Mouse (Mus musculus) hindbrain, embryonic 10.5 days (tissue): Measurements from ENCODE around the gene Lmo7. TPM values are rescaled to one million over a fixed set of nuclear protein-coding genes. Genes with fewer than 3 reads are reported as not detected.

Source experiments
- DNase-seq: peaks from one replicate; pipeline ENCODE4 v3.0.0-alpha.2; 2017; ENCODE audit warnings: low spot score
- H3K27ac ChIP-seq: fragments of 300-500 bp; sonication (generic); 2 replicates; pipeline ENCODE4 v1.5.1; 2016; ENCODE audit warnings: mild to moderate bottlenecking, moderate library complexity
- H3K27me3 ChIP-seq: fragments of 300-500 bp; sonication (generic); 2 replicates; pipeline ENCODE4 v1.6.1; 2016; ENCODE audit warnings: mild to moderate bottlenecking; ENCODE audit not compliant: poor library complexity, insufficient read depth, severe bottlenecking
- H3K36me3 ChIP-seq: fragments of 300-500 bp; sonication (generic); 2 replicates; pipeline ENCODE4 v1.6.1; 2016; ENCODE audit warnings: mild to moderate bottlenecking, moderate library complexity
- H3K4me1 ChIP-seq: fragments of 300-500 bp; sonication (generic); replicated peaks from 2 replicates; pipeline ENCODE4 v1.6.1; 2016; ENCODE audit warnings: mild to moderate bottlenecking
- H3K4me3 ChIP-seq: fragments of 300-500 bp; sonication (generic); 2 replicates; pipeline ENCODE4 v1.5.1; 2016; ENCODE audit warnings: mild to moderate bottlenecking, moderate library complexity
- H3K9me3 ChIP-seq: fragments of 300-500 bp; sonication (generic); 2 replicates; pipeline ENCODE4 v1.6.1; 2016; ENCODE audit warnings: mild to moderate bottlenecking, moderate library complexity
- WGBS: fragments of 180-500 bp; shearing (Covaris S2); methylation state at CpG from one replicate; pipeline ENCODE4 v1.1.7; 2016; 5-methylcytosine and 5-hydroxymethylcytosine counted together
- polyA plus RNA-seq: library from polyadenylated mRNA; unstranded; fragments of >200 nt; fragmentation: Nextera tagmentation; extraction: Ambion mirVana; gene quantifications from 2 replicates; pipeline ENCODE4 v1.2.1, GENCODE M21; 2016

Gene Lmo7
- polyA plus RNA-seq, 1 experiment from 2014 or later, result 1.8 TPM

DNA sequence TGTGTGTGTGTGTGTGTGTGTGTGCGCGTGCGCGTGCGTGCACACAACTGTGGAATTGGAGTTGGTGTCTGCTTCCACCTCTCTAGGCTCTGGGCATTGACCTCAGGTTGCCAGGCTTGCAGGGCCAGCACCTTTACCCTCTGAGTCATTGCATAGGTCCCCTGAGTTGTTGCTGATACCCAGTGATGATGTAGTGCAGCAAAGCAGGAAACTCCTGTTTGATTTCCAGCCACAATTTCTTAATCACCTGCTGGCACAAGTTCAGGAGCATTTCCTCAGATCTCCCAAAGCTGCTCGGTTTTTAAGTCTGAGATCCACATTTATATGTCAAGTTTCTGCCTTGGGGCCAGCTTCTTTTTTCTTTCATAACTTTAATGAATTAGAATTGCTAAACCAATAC, 92.6 kb downstream of the Lmo7 start:
- Histone ChIP-seq H3K9me3 (no peaks in the 10 kb centered on the region), H3K36me3 (no peaks in the 10 kb centered on the region), H3K27ac (no peak overlapping the region), H3K27me3 (no peaks in the 10 kb centered on the region), H3K4me1 (peaks cover 4% of the 10 kb centered on the region; the same call in 1 of the 2 replicates), H3K4me3 (no peak overlapping the region)
- DNase-seq, result no peak
- 87% methylated on average over 6 of the region's 6 CpGs for WGBS

DNA sequence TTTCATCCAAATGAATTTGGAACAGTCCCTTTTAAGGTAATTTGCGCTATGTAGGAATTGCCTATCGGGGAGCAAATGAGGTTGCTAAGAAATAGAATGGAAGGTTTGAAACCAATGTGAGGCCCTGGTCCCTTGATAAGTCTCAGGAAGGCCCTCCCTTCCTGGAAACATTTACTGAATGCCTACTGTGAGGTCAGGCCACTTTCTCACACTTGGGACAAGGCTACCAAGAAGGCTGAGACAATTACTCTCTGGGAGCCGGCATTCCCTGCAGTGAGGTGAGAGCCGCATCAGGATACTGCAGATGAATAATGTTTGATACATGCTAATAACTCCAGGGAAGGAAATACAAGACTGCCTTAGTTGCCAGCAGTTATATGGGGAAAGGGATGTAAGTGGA, 93.1 kb downstream of the Lmo7 start:
- Histone ChIP-seq H3K9me3 (no peaks in the 10 kb centered on the region), H3K36me3 (no peaks in the 10 kb centered on the region), H3K4me1 (peaks cover 4% of the 10 kb centered on the region; the same call in 1 of the 2 replicates), H3K27ac (no peak overlapping the region), H3K4me3 (no peak overlapping the region), H3K27me3 (no peaks in the 10 kb centered on the region)
- WGBS, result 61% methylated on average over 4 of the region's 4 CpGs
- DNase-seq, result no peak

DNA sequence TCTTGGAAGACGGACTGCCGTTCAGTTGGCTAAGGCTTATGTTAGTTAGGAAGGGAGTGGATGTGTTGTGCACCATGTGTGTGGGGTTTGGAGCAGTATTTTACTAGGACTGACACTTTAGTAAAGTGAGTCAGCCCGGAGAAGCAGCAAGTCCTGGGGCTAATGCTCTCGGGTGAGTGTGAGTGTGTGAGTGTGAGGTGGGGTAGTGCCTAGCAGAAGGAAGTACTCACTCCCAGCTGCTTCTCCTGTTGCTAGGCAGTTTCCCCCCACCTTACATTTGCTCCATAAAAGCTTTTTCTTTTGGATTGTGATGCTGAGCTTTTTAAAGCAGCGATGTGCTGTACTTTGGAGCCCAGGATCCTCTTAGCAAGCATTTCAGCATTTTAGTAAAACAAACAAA, 99.9 kb downstream of the Lmo7 start:
- Histone ChIP-seq H3K27me3 (no peaks in the 10 kb centered on the region), H3K4me1 (peaks cover 6% of the 10 kb centered on the region; the same call in 1 of the 2 replicates), H3K4me3 (no peak overlapping the region), H3K36me3 (no peaks in the 10 kb centered on the region), H3K9me3 (no peaks in the 10 kb centered on the region), H3K27ac (no peak overlapping the region)
- WGBS, result 84% methylated on average over 5 of the region's 5 CpGs
- DNase-seq, result no peak

DNA sequence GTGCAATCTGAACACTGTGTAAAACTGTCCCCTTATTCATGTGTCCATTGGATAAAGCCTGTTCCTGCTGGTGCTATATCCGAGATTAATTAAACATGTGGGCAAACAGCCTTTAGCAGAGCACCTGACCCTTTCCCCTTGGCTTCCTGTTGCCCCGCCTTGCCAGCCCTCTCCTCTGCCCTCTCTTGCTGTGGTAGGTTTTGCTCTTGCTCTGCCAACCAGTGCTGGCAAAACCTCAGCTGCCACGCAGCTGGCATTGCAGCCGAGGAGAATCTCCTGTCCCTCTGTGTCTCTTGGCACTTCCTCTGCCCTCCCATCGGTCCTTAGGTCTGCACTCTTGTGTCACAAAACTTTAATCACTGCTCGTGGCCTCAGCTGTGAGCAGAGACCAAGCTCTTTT, 100.4 kb downstream of the Lmo7 start:
- Histone ChIP-seq H3K9me3 (no peaks in the 10 kb centered on the region), H3K36me3 (no peaks in the 10 kb centered on the region), H3K4me3 (no peak overlapping the region), H3K4me1 (peaks cover 6% of the 10 kb centered on the region; the same call in 1 of the 2 replicates), H3K27me3 (no peaks in the 10 kb centered on the region), H3K27ac (no peak overlapping the region)
- WGBS, result 70% methylated on average over 6 of the region's 6 CpGs
- no peak for DNase-seq

DNA sequence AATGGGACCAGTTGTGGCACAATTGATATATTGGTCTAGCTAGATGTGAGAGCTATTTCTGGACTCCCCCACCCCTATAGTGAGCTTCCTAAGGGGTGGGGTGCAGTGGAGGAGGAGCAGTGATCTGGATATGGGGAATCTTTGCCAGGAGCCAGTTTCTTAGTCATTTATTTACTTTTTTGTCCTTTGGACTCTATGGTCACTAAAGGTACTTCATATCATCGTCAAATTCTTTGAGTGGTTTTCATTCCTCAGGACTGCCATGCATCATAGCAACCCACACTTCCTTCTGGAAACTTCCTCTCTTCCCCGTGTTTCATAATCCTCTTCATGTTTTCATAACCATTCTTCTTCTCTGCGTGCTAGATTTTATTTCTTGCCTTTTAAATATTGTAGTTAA, 104.4 kb downstream of the Lmo7 start:
- 87% methylated on average over 3 of the region's 3 CpGs for WGBS
- no peaks in the 10 kb centered on the region for H3K36me3 ChIP-seq
- no peaks in the 10 kb centered on the region for H3K27me3 ChIP-seq
- H3K9me3 ChIP-seq, result no peaks in the 10 kb centered on the region
- no peak overlapping the region for H3K4me3 ChIP-seq
- H3K27ac ChIP-seq, result no peak overlapping the region
- H3K4me1 ChIP-seq, result peaks cover 6% of the 10 kb centered on the region; the same call in 1 of the 2 replicates
- no peak for DNase-seq

DNA sequence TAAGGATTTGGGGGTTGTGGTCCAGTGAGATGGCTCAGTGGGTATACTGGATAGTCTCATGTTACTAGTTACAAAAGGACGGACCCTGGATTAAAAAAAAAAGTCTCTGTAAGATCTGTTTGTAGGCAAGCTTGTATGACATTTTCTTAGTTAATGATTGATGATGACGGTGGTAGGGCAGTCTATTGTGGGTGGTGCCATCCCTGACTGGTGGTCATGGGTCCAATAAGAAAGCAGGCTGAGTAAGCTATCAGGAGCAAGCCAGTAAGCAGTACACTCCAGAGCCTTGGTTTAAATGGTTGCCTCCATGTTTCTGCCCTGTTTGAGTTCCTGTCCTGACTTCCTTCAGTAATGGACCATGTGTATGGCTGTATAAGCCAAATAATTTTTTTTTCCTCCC, 106.6 kb downstream of the Lmo7 start:
- Histone ChIP-seq H3K9me3 (no peaks in the 10 kb centered on the region), H3K36me3 (no peaks in the 10 kb centered on the region), H3K27me3 (no peaks in the 10 kb centered on the region), H3K4me3 (no peak overlapping the region), H3K27ac (no peak overlapping the region), H3K4me1 (no peaks in the 10 kb centered on the region)
- no peak for DNase-seq
- WGBS, result 86% methylated on average over 2 of the region's 2 CpGs

DNA sequence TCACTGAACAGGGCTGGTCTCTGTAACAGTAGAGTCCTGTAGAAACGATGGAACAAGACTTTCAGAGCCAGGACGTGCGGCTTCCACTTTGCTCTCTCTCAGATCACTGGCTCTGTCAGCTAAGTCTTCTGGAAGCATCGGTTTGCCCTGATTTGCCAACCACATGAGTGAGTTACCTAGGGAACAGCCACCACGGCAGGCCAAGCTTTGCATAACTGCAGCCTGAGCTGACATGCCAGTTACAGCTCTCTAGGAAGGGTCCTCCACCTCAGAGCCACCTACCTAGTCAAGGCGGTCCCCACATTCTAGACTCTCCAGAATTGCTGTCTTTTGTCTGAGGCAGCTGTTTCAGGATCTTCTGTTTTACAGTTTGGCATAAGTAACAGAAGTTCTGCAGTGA, 107.4 kb downstream of the Lmo7 start:
- Histone ChIP-seq H3K4me3 (no peak overlapping the region), H3K36me3 (no peaks in the 10 kb centered on the region), H3K27ac (no peak overlapping the region), H3K27me3 (no peaks in the 10 kb centered on the region), H3K4me1 (no peaks in the 10 kb centered on the region), H3K9me3 (no peaks in the 10 kb centered on the region)
- 82% methylated on average over 6 of the region's 6 CpGs for WGBS
- no peak for DNase-seq

DNA sequence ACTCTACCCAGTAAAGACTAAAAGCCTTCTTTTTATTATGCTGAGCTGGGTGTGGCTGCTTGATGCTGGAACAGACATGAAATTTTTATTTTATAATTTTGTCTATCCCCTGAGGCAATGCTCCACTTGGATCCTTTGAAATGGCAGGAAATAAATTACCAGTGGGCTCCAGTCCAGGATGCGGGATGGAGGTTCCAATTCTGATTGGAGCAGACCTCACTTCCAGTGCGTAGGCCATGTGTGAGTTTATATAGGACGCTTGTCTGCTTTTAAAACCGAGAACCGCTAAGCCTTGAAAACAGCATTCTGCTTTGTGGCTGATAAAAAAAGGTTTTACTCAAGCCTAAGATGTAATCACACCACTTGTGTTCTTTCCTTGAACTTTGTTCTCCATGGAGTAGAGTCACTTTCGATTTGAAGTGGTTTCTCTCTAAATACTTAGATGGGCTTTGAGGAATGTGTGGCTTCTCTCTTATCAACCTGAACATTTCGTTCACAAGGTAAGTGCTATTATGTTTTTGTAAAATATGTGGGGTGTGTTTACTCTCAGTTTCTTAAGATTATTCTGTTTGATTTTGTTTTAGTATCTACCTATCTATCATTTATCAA, 108.6 kb downstream of the Lmo7 start:
- Histone ChIP-seq H3K4me3 (no peak overlapping the region), H3K27me3 (no peaks in the 10 kb centered on the region), H3K9me3 (no peaks in the 10 kb centered on the region), H3K4me1 (no peaks in the 10 kb centered on the region), H3K27ac (no peak overlapping the region), H3K36me3 (no peaks in the 10 kb centered on the region)
- WGBS, result 92% methylated on average over 7 of the region's 7 CpGs
- no peak for DNase-seq

DNA sequence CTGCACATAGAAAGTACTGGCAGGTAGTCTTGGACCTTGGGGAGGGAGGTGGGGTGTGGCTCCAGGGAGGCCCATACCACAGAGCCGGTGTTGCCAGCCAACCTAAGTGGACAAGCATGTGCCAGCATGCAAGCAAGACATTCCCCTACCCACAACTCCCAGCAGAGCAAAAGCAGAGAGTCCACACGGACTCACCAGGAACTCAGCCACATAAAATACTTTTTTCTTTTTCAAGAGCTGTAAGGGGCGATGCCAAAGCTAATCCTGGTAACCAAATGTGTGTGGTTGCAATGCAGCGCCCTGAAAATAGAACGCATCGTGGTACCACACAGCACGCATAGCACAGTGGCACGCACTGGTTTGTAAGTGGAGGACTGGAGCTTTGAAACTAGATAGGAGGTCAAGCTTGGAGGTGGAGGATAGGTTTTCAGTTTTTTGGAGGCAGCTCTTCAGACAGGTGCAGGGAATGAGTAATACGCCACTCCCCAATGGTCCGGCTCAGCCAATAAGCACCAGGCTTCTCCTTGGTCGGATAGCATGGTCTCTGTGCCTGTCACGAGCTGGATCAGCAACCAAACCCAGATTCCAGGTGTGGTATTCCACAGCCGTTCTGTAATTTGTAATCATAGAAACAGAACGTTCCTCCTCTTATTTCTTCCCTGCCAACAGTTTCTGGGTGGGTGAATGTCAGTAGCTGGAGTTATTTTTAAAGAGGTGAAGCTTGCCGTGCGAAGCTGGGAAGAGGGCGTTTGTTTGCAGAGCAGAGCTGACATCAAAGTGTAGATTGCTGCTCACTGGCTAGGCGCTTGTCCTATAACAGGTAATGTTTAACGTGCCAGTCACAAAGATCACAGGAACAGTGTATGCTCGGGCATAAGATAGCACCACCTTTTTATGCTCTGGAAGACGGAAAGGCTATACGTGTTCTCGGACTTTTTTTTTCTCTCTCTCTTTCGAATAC, 110.3 kb downstream of the Lmo7 start:
- no peaks in the 10 kb centered on the region for H3K27me3 ChIP-seq
- 83% methylated on average over 24 of the region's 24 CpGs for WGBS
- H3K9me3 ChIP-seq, result no peaks in the 10 kb centered on the region
- no peaks in the 10 kb centered on the region for H3K36me3 ChIP-seq
- no peak for DNase-seq
- H3K4me1 ChIP-seq, result 0 out of 2 replicates have a peak, but pooled peaks cover 3% of the 10 kb centered on the region
- H3K27ac ChIP-seq, result no peak overlapping the region
- H3K4me3 ChIP-seq, result no peak overlapping the region

DNA sequence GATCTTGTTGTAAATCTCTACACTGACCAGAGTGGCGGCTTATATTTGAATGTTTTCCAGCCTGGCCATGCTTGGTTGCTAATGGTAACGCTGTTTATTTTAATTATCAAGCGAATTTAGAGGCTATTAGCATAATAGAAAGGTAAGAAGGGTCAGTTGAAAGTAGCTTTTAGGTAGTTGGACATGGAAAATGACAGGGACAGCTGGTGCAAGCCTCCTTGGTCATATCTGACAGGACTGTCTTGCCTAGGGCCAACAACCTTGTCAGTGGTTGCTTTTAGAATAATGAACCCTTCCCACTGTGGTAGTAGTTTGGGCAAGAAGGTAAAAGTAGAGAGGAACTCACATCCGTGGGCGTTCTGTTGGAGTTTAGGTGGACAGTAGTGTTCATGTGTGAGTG, 111.5 kb downstream of the Lmo7 start:
- DNase-seq, result no peak
- no peaks in the 10 kb centered on the region for H3K27me3 ChIP-seq
- H3K4me3 ChIP-seq, result no peak overlapping the region
- WGBS, result 80% methylated on average over 5 of the region's 5 CpGs
- no peak overlapping the region for H3K27ac ChIP-seq
- H3K9me3 ChIP-seq, result no peaks in the 10 kb centered on the region
- no peaks in the 10 kb centered on the region for H3K36me3 ChIP-seq
- 0 out of 2 replicates have a peak, but pooled peaks cover 3% of the 10 kb centered on the region for H3K4me1 ChIP-seq

DNA sequence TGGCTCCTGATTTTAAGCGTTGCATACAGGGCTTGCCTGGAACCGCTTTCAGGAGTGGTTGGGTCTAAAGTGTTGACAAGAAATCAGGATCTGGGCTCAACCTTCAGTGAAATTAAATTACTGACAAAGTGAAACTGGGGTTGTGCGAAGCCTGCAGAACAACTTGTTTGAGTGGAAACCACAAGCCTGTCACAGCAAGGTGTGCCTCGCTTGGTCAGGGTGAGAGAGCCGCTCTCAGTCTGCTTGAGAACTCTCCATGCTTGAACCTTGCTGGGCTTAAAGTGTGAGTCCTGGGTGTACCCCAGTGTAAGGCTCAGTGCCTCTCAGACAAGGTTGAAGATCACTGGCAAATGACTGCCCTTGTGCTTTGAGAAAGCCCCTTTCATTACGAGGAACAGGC, 112.8 kb downstream of the Lmo7 start:
- Histone ChIP-seq H3K9me3 (no peaks in the 10 kb centered on the region), H3K4me1 (0 out of 2 replicates have a peak, but pooled peaks cover 3% of the 10 kb centered on the region), H3K36me3 (no peaks in the 10 kb centered on the region), H3K27me3 (no peaks in the 10 kb centered on the region), H3K27ac (no peak overlapping the region), H3K4me3 (no peak overlapping the region)
- DNase-seq, result no peak
- WGBS, result 88% methylated on average over 6 of the region's 6 CpGs

DNA sequence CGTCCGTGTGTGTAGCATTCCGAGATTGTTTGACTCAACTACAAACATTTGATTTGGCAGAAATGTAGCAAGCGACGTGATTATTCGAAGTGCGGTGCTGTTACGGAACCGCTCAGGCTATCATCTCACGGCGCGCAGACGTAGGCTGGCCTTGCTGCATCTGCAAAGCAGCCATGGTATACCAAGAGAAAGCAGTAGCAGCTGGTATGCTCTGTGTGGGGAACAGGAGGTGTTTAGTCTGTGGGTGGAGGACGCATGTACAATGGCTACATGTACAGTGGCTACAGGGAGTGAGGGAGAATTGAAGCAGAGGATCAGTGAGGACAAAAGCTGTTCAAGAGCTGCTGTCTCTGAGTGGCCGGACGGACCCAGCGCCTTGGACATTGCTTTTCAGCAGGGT, 113.7 kb downstream of the Lmo7 start:
- Histone ChIP-seq H3K27ac (no peak overlapping the region), H3K4me3 (no peak overlapping the region), H3K9me3 (no peaks in the 10 kb centered on the region), H3K27me3 (no peaks in the 10 kb centered on the region), H3K4me1 (0 out of 2 replicates have a peak, but pooled peaks cover 3% of the 10 kb centered on the region), H3K36me3 (no peaks in the 10 kb centered on the region)
- 91% methylated on average over 17 of the region's 17 CpGs for WGBS
- no peak for DNase-seq

DNA sequence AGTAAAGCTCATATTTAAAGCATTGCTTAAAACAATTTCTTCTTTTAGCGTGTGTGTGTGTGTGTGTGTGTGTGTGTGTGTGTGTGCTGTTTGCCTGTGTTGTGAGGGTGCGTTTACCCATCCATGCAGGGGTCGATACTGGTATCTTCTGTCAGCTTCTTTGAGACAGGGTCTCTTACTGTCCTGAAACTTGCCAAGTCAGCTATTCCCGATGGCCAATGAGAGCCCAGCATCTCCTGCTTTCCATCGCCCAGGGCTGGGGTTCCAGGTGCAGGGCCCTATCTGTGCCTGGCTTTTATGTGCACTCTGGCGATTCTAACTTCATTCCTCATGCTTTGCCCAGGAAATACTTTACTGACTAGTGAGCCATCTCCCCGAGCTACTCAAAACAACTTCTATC, 114.7 kb downstream of the Lmo7 start:
- Histone ChIP-seq H3K27me3 (no peaks in the 10 kb centered on the region), H3K9me3 (no peaks in the 10 kb centered on the region), H3K4me1 (0 out of 2 replicates have a peak, but pooled peaks cover 3% of the 10 kb centered on the region), H3K4me3 (no peak overlapping the region), H3K36me3 (no peaks in the 10 kb centered on the region), H3K27ac (no peak overlapping the region)
- WGBS, result 81% methylated on average over 7 of the region's 7 CpGs
- no peak for DNase-seq
